ENCODE assay signal across 24 mouse cellular contexts in the genomic region with DNA sequence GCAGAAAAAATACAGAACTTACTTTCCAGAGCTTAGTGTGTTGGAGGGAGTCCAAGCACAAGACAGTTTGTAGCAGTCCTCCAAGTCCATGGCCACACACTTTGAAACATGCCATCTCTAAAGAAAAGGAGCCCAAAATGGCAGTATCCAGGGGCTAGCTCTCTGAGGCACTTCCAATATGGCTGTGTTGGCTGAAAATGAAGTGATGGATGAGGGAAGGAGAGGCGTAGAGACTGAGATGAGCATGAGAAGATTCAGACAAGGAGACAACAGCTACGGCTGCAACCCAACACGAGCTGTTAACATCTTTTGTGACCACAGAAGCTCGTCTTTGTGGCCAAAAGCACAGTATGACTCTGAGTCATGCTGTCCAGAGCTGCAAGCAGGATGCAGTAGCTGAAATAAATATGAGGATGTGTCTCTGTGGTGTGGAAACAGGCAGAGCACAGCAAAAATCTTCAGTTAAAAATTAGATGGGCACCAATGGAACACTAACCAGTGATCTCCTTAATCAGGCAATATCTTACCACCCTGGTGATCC. TPM values are rescaled to one million over a fixed set of nuclear protein-coding genes. Genes with fewer than 3 reads are reported as not detected.
A peak's percentile ranks its signal among the peaks of the same experiment; 100 is the strongest.
DNase-seq lines count a peak whose midpoint lies in the region; TF ChIP-seq lines count a peak whose summit lies in the region.
"Had no signal": no experiment of that assay in that cellular context is flagged by ENCODE, and none has a peak within 500 bp of the region (broad histone marks: within the 10 kb centered on the region; RNA-seq: fewer than 3 reads in every experiment).

No protein-coding gene starts in this region.

- H3K4me1 ChIP-seq in heart, embryonic 10.5 days: peaks cover 12% of the 10 kb centered on the region
- H3K4me1 ChIP-seq in bone marrow macrophage, adult 2 months (ENCODE audit: control insufficient read depth, insufficient read depth, low read length): no peaks in the 10 kb centered on the region
- H3K4me1 ChIP-seq in hindbrain, embryonic 10.5 days (replicated peaks): 0 out of 2 replicates have a peak, but pooled peaks cover 7% of the 10 kb centered on the region
- no peaks in the 10 kb centered on the region for H3K4me1 ChIP-seq in lung, adult 2 months (ENCODE audit: control insufficient read depth, insufficient read depth, low read length)
- H3K4me1 ChIP-seq: forebrain, embryonic 15.5 days; intestine, embryonic 15.5 days had no signal

- 82% methylated on average over 4 of the region's 4 CpGs for WGBS in heart, embryonic 10.5 days
- 92% methylated on average over 4 of the region's 4 CpGs for WGBS in hindbrain, embryonic 10.5 days
- 78% methylated on average over 4 of the region's 4 CpGs for WGBS in lung, adult 2 months

- H3K27ac ChIP-seq in heart, embryonic 10.5 days: no peak overlapping the region
- H3K27ac ChIP-seq in bone marrow macrophage, adult 2 months (ENCODE audit: insufficient read depth, low read depth, low read length): peak overlapping the region; percentile 47
- H3K27ac ChIP-seq in hindbrain, embryonic 10.5 days: no peak overlapping the region
- H3K27ac ChIP-seq: embryonic facial prominence, embryonic 15.5 days; forebrain, embryonic 10.5 days; forebrain, embryonic 15.5 days; heart, embryonic 13.5 days; hindbrain, embryonic 14.5 days; intestine, embryonic 15.5 days had no signal

- no peak overlapping the region for H3K4me3 ChIP-seq in heart, embryonic 10.5 days
- H3K4me3 ChIP-seq in C2C12 (ENCODE audit: insufficient read depth, poor library complexity, severe bottlenecking): no peak overlapping the region
- H3K4me3 ChIP-seq in bone marrow macrophage, adult 2 months (ENCODE audit: insufficient read depth, low read length): no peak overlapping the region
- no peak overlapping the region for H3K4me3 ChIP-seq in hindbrain, embryonic 10.5 days
- H3K4me3 ChIP-seq in lung, adult 2 months (replicated peaks; ENCODE audit: extremely low read depth, low read depth, low read length): no peak overlapping the region
- H3K4me3 ChIP-seq: embryonic facial prominence, embryonic 15.5 days; erythroblast, embryonic 14.5 days; forebrain, embryonic 10.5 days; forebrain, embryonic 15.5 days; heart, embryonic 13.5 days; intestine, embryonic 15.5 days had no signal

- peaks cover 18% of the 10 kb centered on the region; the same call in 1 of the 2 replicates for H3K27me3 ChIP-seq in heart, embryonic 10.5 days (ENCODE audit: insufficient read depth, poor library complexity, severe bottlenecking)
- no peaks in the 10 kb centered on the region for H3K27me3 ChIP-seq in C2C12 (ENCODE audit: control insufficient read depth, insufficient read depth, insufficient read length)
- H3K27me3 ChIP-seq in hindbrain, embryonic 10.5 days (ENCODE audit: insufficient read depth, poor library complexity, severe bottlenecking): no peaks in the 10 kb centered on the region
- H3K27me3 ChIP-seq: embryonic facial prominence, embryonic 15.5 days; forebrain, embryonic 15.5 days; intestine, embryonic 15.5 days had no signal

- DNase-seq in heart, embryonic 10.5 days (ENCODE audit: low spot score): peak; percentile 55
- no peak for DNase-seq in heart, postnatal 14 days
- DNase-seq in 3134 (ENCODE audit: extremely low read depth, insufficient read length, low spot score): peak; percentile 60
- no peak for DNase-seq in hindbrain, embryonic 10.5 days (ENCODE audit: low spot score)
- no peak for DNase-seq in gastrocnemius, postnatal 14 days
- no peak for DNase-seq in lung, adult 2 months
- DNase-seq: adrenal gland, postnatal 14 days; B cell, adult 2 months; cerebellum, adult 8-10 months; cerebellum, postnatal 14 days; embryo, embryonic 11 days; gastrocnemius, postnatal 10 days; kidney, adult 18-20 months had no signal

- no peaks in the 10 kb centered on the region for H3K9me3 ChIP-seq in heart, embryonic 10.5 days
- no peaks in the 10 kb centered on the region for H3K9me3 ChIP-seq in hindbrain, embryonic 10.5 days
- H3K9me3 ChIP-seq: embryonic facial prominence, embryonic 15.5 days; forebrain, embryonic 10.5 days; forebrain, embryonic 15.5 days; heart, embryonic 13.5 days; intestine, embryonic 15.5 days had no signal

- intact Hi-C loops in heart, postnatal 14 days (cut with DNase I): no loop called here
- intact Hi-C loops in gastrocnemius, postnatal 14 days (cut with DNase I; ENCODE audit: low total_unique reads): no loop called here

- no peak for TF ChIP-seq CTCF in C2C12 (IDR thresholded peaks at IDR 0.05; ENCODE audit: control insufficient read depth, insufficient read depth, insufficient read length)
- TF ChIP-seq CTCF in bone marrow macrophage, adult 2 months (IDR thresholded peaks at IDR 0.05; ENCODE audit: low read depth, low read length): no peak
- no peak for TF ChIP-seq CTCF in lung, adult 2 months (IDR thresholded peaks at IDR 0.05; ENCODE audit: insufficient read depth, low read length)

- H3ac ChIP-seq in C2C12 (ENCODE audit: control insufficient read depth, insufficient read length, low read depth): no peak overlapping the region

- TF ChIP-seq POLR2A in bone marrow macrophage, adult 2 months (IDR thresholded peaks at IDR 0.05; ENCODE audit: borderline replicate concordance, low read depth, low read length): no peak
- no peak for TF ChIP-seq POLR2A in lung, adult 2 months (IDR thresholded peaks at IDR 0.05; ENCODE audit: borderline replicate concordance, extremely low read depth, low read depth, low read length)

- H3K79me3 ChIP-seq in C2C12 (ENCODE audit: low read depth): no peaks in the 10 kb centered on the region

- H3K36me3 ChIP-seq in heart, embryonic 10.5 days: no peaks in the 10 kb centered on the region
- no peaks in the 10 kb centered on the region for H3K36me3 ChIP-seq in C2C12 (ENCODE audit: control insufficient read depth, insufficient read depth)
- no peaks in the 10 kb centered on the region for H3K36me3 ChIP-seq in hindbrain, embryonic 10.5 days
- H3K36me3 ChIP-seq: embryonic facial prominence, embryonic 15.5 days; forebrain, embryonic 10.5 days; forebrain, embryonic 15.5 days; heart, embryonic 13.5 days; intestine, embryonic 15.5 days had no signal

- H3K79me2 ChIP-seq in C2C12 (ENCODE audit: control insufficient read depth, insufficient read depth): no peaks in the 10 kb centered on the region

TF ChIP-seq in C2C12, 6 proteins besides CTCF, POLR2A, EP300 and RAD21:
- peak; percentile 76 for TF ChIP-seq FOSL1 (IDR thresholded peaks at IDR 0.05; ENCODE audit: insufficient read depth, low read length, poor library complexity, severe bottlenecking)
- TF ChIP-seq MYOG (IDR thresholded peaks at IDR 0.05; ENCODE audit: control insufficient read depth, extremely low read depth, insufficient read length): no peak
- TF ChIP-seq MAX (IDR thresholded peaks at IDR 0.05): peak; percentile 92
- peak; percentile 25 for TF ChIP-seq MYOD1 (IDR thresholded peaks at IDR 0.05; ENCODE audit: control insufficient read depth, insufficient read length, low read depth)
- TF ChIP-seq USF1 (IDR thresholded peaks at IDR 0.05; ENCODE audit: low read depth): no peak
- peak; percentile 1 for TF ChIP-seq CEBPB (IDR thresholded peaks at IDR 0.05; ENCODE audit: low read depth)

RNA-seq across cellular contexts. Expression of a gene that starts 27.0 kb away (rescaled TPM):
- polyA plus RNA-seq in heart, embryonic 10.5 days (2016; fragmentation: Nextera tagmentation; extraction: Ambion mirVana): 0.65 and 2.2 TPM in 2 replicates
- total RNA-seq in heart, postnatal 14 days (2021): 10 to 100 TPM; 42.2 to 50.0 TPM
- 0.28 TPM for polyA plus RNA-seq in C2C12 (2012; fragmentation: generic; extraction: Trizol)
- 0.08 TPM in 1 of 2 replicates, not detected in the other for polyA plus RNA-seq in bone marrow macrophage, adult 2 months (2012; ENCODE audit: insufficient read depth, insufficient read length, missing spikeins)
- 1.2 and 1.5 TPM in 2 replicates for polyA plus RNA-seq in hindbrain, embryonic 10.5 days (2016; fragmentation: Nextera tagmentation; extraction: Ambion mirVana)
- 1 to 10 TPM; 1.6 to 2.2 TPM for total RNA-seq in gastrocnemius, postnatal 14 days (2021)
- 6.7 and 7.8 TPM in 2 replicates for polyA plus RNA-seq in lung, adult 2 months (2012; rRNA removed)
- total RNA-seq: common myeloid progenitor, adult 5-6 weeks; MEL had no signal
- polyA plus RNA-seq: erythroblast, embryonic 14.5 days had no signal

Comparison
In these comparisons a context has a peak if more than half of its experiments do, and no peak if none do; other contexts are left out.
1. DNase-seq: peak in heart, embryonic 10.5 days (single experiment) and 3134 (single experiment); none in heart, postnatal 14 days (0 of 2), hindbrain, embryonic 10.5 days (single experiment), gastrocnemius, postnatal 14 days (single experiment) and lung, adult 2 months (single experiment).